Mouse (Mus musculus): Measurements from ENCODE around the gene Pdxdc1. TPM values are rescaled to one million over a fixed set of nuclear protein-coding genes. Genes with fewer than 3 reads are reported as not detected.
"Not testable (repeated sequence)": the region's sequence is repeated elsewhere in the genome, so short reads cannot be mapped to it uniquely, and the experiment has no call there.

Pdxdc1 gene
- total RNA-seq, 2 experiments from 2014 or later, result 82.7 to 86.9 TPM

GRCm38 (mm10) chr16:13819806-13820500 is 83.0 kb downstream of the Pdxdc1 start:
- peak in 1 of 2 experiments; percentile 14 for DNase-seq
- intact Hi-C loops (cut with DNase I), result loop anchor here (2.0 to 5.0 kb wide), 3 partner anchors 83 to 337 kb away; partner anchors contain the start of genes 3110001I22Rik, Bfar, Mpv17l and Pdxdc1

- DNase-seq, result no peak
- intact Hi-C loops (cut with DNase I), result loop anchor here (2.0 to 5.0 kb wide), 2 partner anchors 83 to 147 kb away; partner anchors contain the start of genes 3110001I22Rik, Bfar, Mpv17l and Pdxdc1
Measured at GRCm38 (mm10) chr16:13819394-13819743, 83.6 kb downstream of the Pdxdc1 start.

GRCm38 (mm10) chr16:13818560-13819393 is 84.2 kb downstream of the Pdxdc1 start, which contains the start of gene Ntan1:
Gene Ntan1 (plus strand): TSS chr16:13818845.
- DNase-seq, result peak; percentile 96 to 97
- intact Hi-C loops (cut with DNase I), result loop anchor here (2.0 to 5.0 kb wide), 2 partner anchors 84 to 146 kb away; partner anchors contain the start of genes 3110001I22Rik, Bfar, Mpv17l and Pdxdc1

- intact Hi-C loops (cut with DNase I), result no loop called here
- no peak for DNase-seq
Measured at GRCm38 (mm10) chr16:13813200-13813599, 89.7 kb downstream of the Pdxdc1 start.

- intact Hi-C loops (cut with DNase I), result no loop called here
- DNase-seq, result no peak
Measured at GRCm38 (mm10) chr16:13812152-13812551, 90.8 kb downstream of the Pdxdc1 start.

GRCm38 (mm10) chr16:13808410-13808809 is 94.5 kb downstream of the Pdxdc1 start:
- intact Hi-C loops (cut with DNase I), result no loop called here
- no peak for DNase-seq

- intact Hi-C loops (cut with DNase I), result no loop called here
Measured at GRCm38 (mm10) chr16:13807616-13808015, 95.3 kb downstream of the Pdxdc1 start.

GRCm38 (mm10) chr16:13804666-13805065 is 98.3 kb downstream of the Pdxdc1 start:
- intact Hi-C loops (cut with DNase I), result no loop called here
- no peak for DNase-seq

More at GRCm38 (mm10) chr16:13807616-13808015, 95.3 kb downstream of the Pdxdc1 start:
- DNase-seq, result no peak

- intact Hi-C loops (cut with DNase I), result no loop called here
- no peak for DNase-seq
Measured at GRCm38 (mm10) chr16:13801231-13801630, 101.7 kb downstream of the Pdxdc1 start.

GRCm38 (mm10) chr16:13796746-13797175 is 106.2 kb downstream of the Pdxdc1 start:
- DNase-seq, result no peak
- intact Hi-C loops (cut with DNase I), result no loop called here

GRCm38 (mm10) chr16:13793441-13793840 is 109.5 kb downstream of the Pdxdc1 start:
- DNase-seq; intact Hi-C loops (cut with DNase I): not testable (repeated sequence)

- intact Hi-C loops (cut with DNase I), result no loop called here
- no peak for DNase-seq
Measured at GRCm38 (mm10) chr16:13785932-13786331, 117.0 kb downstream of the Pdxdc1 start.

Small RNA genes within 50 kb of the gene (microRNA-seq; reads per million reads assigned to microRNA genes)
- 0 reads per million in 2 experiments for gene Gm27734 (ENCODE audit: borderline number of aligned reads in 2 of 2)

Other genes starting within 250 kb of the Pdxdc1 start
- 10 to 100 TPM in 1 of 2 experiments, 1 to 10 TPM in 1; 9.0 to 10.9 TPM for gene Parn, start 235.0 kb downstream of the Pdxdc1 start, total RNA-seq (2021)
- gene Bfar, start 231.3 kb downstream of the Pdxdc1 start, total RNA-seq (2021), result 10 to 100 TPM; 50.5 to 54.8 TPM
- gene 3110001I22Rik, start 231.2 kb downstream of the Pdxdc1 start, total RNA-seq (2021), result 1 to 10 TPM; 2.5 to 3.4 TPM
- gene Pla2g10, start 172.1 kb downstream of the Pdxdc1 start, total RNA-seq (2021), result not detected
- 10 to 100 TPM; 37.9 to 40.0 TPM for gene Rrn3, start 122.4 kb downstream of the Pdxdc1 start, total RNA-seq (2021)
- 10 to 100 TPM; 51.9 to 52.2 TPM for gene Ntan1, start 84.3 kb downstream of the Pdxdc1 start, total RNA-seq (2021)
- gene Mpv17l, start within 50 bp of the Pdxdc1 start, total RNA-seq (2021), result 1 to 10 TPM in 1 of 2 experiments, under 1 TPM in 1; 0.76 to 1.4 TPM
- not detected for gene 2900011O08Rik, start 83.5 kb upstream of the Pdxdc1 start, total RNA-seq (2021)
- not detected for gene Ifitm7, start 83.8 kb upstream of the Pdxdc1 start, total RNA-seq (2021)